In genomic region chr10:58447280-58447781, GRCm38 (mm10) we compare ENCODE assay signal across 8 mouse cellular contexts. TPM values are rescaled to one million over a fixed set of nuclear protein-coding genes. Genes with fewer than 3 reads are reported as not detected.
DNase-seq lines count a peak whose midpoint lies in the region; ATAC-seq and TF ChIP-seq lines count a peak whose summit lies in the region.

No protein-coding gene starts in this region.

- H3K27me3 ChIP-seq in lung, embryonic 14.5 days (ENCODE audit: insufficient read depth, low read length): no peaks in the 10 kb centered on the region
- H3K27me3 ChIP-seq in forebrain, embryonic 14.5 days (replicated peaks; ENCODE audit: control insufficient read depth, insufficient read depth, low read length): no peaks in the 10 kb centered on the region
- no peaks in the 10 kb centered on the region for H3K27me3 ChIP-seq in neural tube, embryonic 12.5 days (replicated peaks)

- H3K4me3 ChIP-seq in lung, embryonic 14.5 days (ENCODE audit: low read depth, low read length): peak overlapping the region; percentile 93
- H3K4me3 ChIP-seq in forebrain, embryonic 14.5 days (ENCODE audit: low read depth, low read length): peak overlapping the region; percentile 95
- peak overlapping the region; percentile 98 for H3K4me3 ChIP-seq in neural tube, embryonic 12.5 days

- TF ChIP-seq CTCF in lung, embryonic 14.5 days (IDR thresholded peaks at IDR 0.05; ENCODE audit: low read depth): no peak

- peak; percentile 46 for DNase-seq in lung, embryonic 14.5 days
- DNase-seq in lung, postnatal 10 days: no peak
- DNase-seq in R1 (ENCODE audit: low read depth, low spot score) (peak; percentile 65), liver (peak; percentile 65)
- peak; percentile 23 for DNase-seq in forebrain, embryonic 14.5 days (ENCODE audit: low spot score)
- no peak for DNase-seq in layer of hippocampus, postnatal 36 days
- DNase-seq in ovary, postnatal 14 days (ENCODE audit: low spot score): no peak

- under 1% methylated on average over 32 of the region's 32 CpGs for WGBS in lung, embryonic 14.5 days
- under 1% methylated on average over 27 of the region's 32 CpGs for WGBS in forebrain, embryonic 14.5 days
- under 1% methylated on average over 32 of the region's 32 CpGs for WGBS in neural tube, embryonic 12.5 days

- H3K9ac ChIP-seq in lung, embryonic 14.5 days: peak overlapping the region; percentile 97
- H3K9ac ChIP-seq in forebrain, embryonic 14.5 days (ENCODE audit: low read length): peak overlapping the region; percentile 96
- H3K9ac ChIP-seq in neural tube, embryonic 12.5 days: peak overlapping the region; percentile 96

- ATAC-seq in lung, embryonic 14.5 days (ENCODE audit: insufficient read depth): no peak
- no peak; the same call in 1 of the 2 replicates for ATAC-seq in forebrain, embryonic 14.5 days
- no peak; the same call in 1 of the 2 replicates for ATAC-seq in neural tube, embryonic 12.5 days (ENCODE audit: low FRiP score, low read depth)

- H3K9me3 ChIP-seq in lung, embryonic 14.5 days (ENCODE audit: low read depth, low read length): no peaks in the 10 kb centered on the region
- no peaks in the 10 kb centered on the region for H3K9me3 ChIP-seq in forebrain, embryonic 14.5 days (replicated peaks; ENCODE audit: control insufficient read depth, low read length)
- no peaks in the 10 kb centered on the region for H3K9me3 ChIP-seq in neural tube, embryonic 12.5 days

- H3K4me2 ChIP-seq in lung, embryonic 14.5 days: peak overlapping the region; percentile 69
- H3K4me2 ChIP-seq in forebrain, embryonic 14.5 days (ENCODE audit: low read length): peak overlapping the region; percentile 58
- H3K4me2 ChIP-seq in neural tube, embryonic 12.5 days (replicated peaks): peak overlapping the region; percentile 71

- no peaks in the 10 kb centered on the region for H3K4me1 ChIP-seq in lung, embryonic 14.5 days (ENCODE audit: insufficient read depth)
- peaks cover 6% of the 10 kb centered on the region for H3K4me1 ChIP-seq in forebrain, embryonic 14.5 days (ENCODE audit: control insufficient read depth, insufficient read depth, low read length)
- no peaks in the 10 kb centered on the region for H3K4me1 ChIP-seq in neural tube, embryonic 12.5 days

- 0 out of 2 replicates have a peak, but pooled peaks cover 8% of the 10 kb centered on the region for H3K36me3 ChIP-seq in lung, embryonic 14.5 days (ENCODE audit: insufficient read depth)
- H3K36me3 ChIP-seq in forebrain, embryonic 14.5 days (ENCODE audit: control insufficient read depth, insufficient read depth, low read length): no peaks in the 10 kb centered on the region
- H3K36me3 ChIP-seq in neural tube, embryonic 12.5 days: peaks cover 2% of the 10 kb centered on the region; the same call in 1 of the 2 replicates

- H3K27ac ChIP-seq in lung, embryonic 14.5 days (ENCODE audit: low read depth): peak overlapping the region; percentile 98
- peak overlapping the region; percentile 90 for H3K27ac ChIP-seq in forebrain, embryonic 14.5 days (ENCODE audit: low read depth, low read length)
- H3K27ac ChIP-seq in neural tube, embryonic 12.5 days: peak overlapping the region; percentile 87

RNA-seq across cellular contexts. Expression of gene Ranbp2, which starts 0.6 kb away (rescaled TPM):
- 40.8 and 41.8 TPM in 2 replicates for polyA plus RNA-seq in lung, embryonic 14.5 days (2014; fragmentation: Nextera tagmentation; extraction: Ambion mirVana)
- polyA plus RNA-seq in forebrain, embryonic 14.5 days (2014; fragmentation: Nextera tagmentation; extraction: Ambion mirVana): 24.2 and 33.4 TPM in 2 replicates
- polyA plus RNA-seq in neural tube, embryonic 12.5 days (2016; fragmentation: Nextera tagmentation; extraction: Ambion mirVana): 22.7 and 22.9 TPM in 2 replicates
- total RNA-seq in layer of hippocampus, postnatal 36 days (2021): 10 to 100 TPM; 79.7 to 81.9 TPM

RNA-seq across cellular contexts. Expression of gene Ccdc138, which starts 50.4 kb away (rescaled TPM):
- polyA plus RNA-seq in lung, embryonic 14.5 days (2014; fragmentation: Nextera tagmentation; extraction: Ambion mirVana): 10.0 and 11.4 TPM in 2 replicates
- polyA plus RNA-seq in forebrain, embryonic 14.5 days (2014; fragmentation: Nextera tagmentation; extraction: Ambion mirVana): 6.0 and 7.7 TPM in 2 replicates
- 11.4 and 11.5 TPM in 2 replicates for polyA plus RNA-seq in neural tube, embryonic 12.5 days (2016; fragmentation: Nextera tagmentation; extraction: Ambion mirVana)
- 1 to 10 TPM; 4.3 to 4.4 TPM for total RNA-seq in layer of hippocampus, postnatal 36 days (2021)

Comparison
In these comparisons a context has a peak if more than half of its experiments do, and no peak if none do; other contexts are left out.
1. DNase-seq: peak in lung, embryonic 14.5 days (single experiment), R1 (single experiment), forebrain, embryonic 14.5 days (single experiment) and liver (single experiment); none in lung, postnatal 10 days (single experiment), layer of hippocampus, postnatal 36 days (0 of 2) and ovary, postnatal 14 days (single experiment).
2. Peak in every context shown above with its lines, with median percentiles within 50 percentile points of each other: H3K27ac ChIP-seq, H3K4me2 ChIP-seq, H3K4me3 ChIP-seq and H3K9ac ChIP-seq.